Mouse (Mus musculus): Measurements from ENCODE around the gene Stpg1.

GRCm38 (mm10) chr4:135579695-135580094 is 85.1 kb downstream of the Stpg1 start:
- TF ChIP-seq CTCF (IDR thresholded peaks at IDR 0.05; ENCODE audit: low read depth) (no peak), EP300 (IDR thresholded peaks at IDR 0.05; ENCODE audit: low read depth) (no peak)
